ENCODE assay signal across 14 mouse cellular contexts in the genomic region with DNA sequence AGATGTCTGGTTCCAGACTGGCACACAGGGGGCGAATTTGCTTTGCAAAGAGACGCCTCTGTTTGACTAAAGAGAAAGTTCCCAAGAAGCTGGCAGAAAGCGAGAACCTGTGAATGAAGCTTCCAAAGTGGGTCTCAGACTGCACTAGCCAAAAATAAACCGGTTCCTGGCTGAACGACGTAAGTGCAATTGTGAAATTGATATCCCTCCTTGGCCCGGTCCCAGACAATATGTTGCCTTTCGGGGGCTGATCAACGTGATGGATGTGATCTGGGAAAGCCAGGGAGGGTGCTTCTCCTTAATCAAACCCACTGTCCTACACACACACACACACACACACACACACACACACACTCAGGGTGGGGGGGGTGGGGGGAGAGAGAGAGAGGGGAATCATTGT. TPM values are rescaled to one million over a fixed set of nuclear protein-coding genes. Genes with fewer than 3 reads are reported as not detected.
DNase-seq lines count a peak whose midpoint lies in the region; ATAC-seq lines count a peak whose summit lies in the region.
"Had no signal": no experiment of that assay in that cellular context is flagged by ENCODE, and none has a peak within 500 bp of the region (broad histone marks: within the 10 kb centered on the region; RNA-seq: fewer than 3 reads in every experiment).

No protein-coding gene starts in this region.

- no peaks in the 10 kb centered on the region for H3K36me3 ChIP-seq in hindbrain, embryonic 10.5 days
- H3K36me3 ChIP-seq in hindbrain, embryonic 16.5 days (ENCODE audit: control insufficient read depth, insufficient read depth, low read length) = no peaks in the 10 kb centered on the region
- H3K36me3 ChIP-seq in embryonic facial prominence, embryonic 13.5 days = no peaks in the 10 kb centered on the region
- H3K36me3 ChIP-seq: neural tube, embryonic 12.5 days; stomach, embryonic 15.5 days had no signal

- H3K4me1 ChIP-seq in hindbrain, embryonic 10.5 days (replicated peaks) = peaks cover 35% of the 10 kb centered on the region
- H3K4me1 ChIP-seq in hindbrain, embryonic 16.5 days (ENCODE audit: control insufficient read depth, insufficient read depth, low read depth, low read length) = peaks cover 3% of the 10 kb centered on the region; the same call in 1 of the 2 replicates
- peaks cover 11% of the 10 kb centered on the region; the same call in 1 of the 2 replicates for H3K4me1 ChIP-seq in embryonic facial prominence, embryonic 13.5 days
- H3K4me1 ChIP-seq: stomach, embryonic 15.5 days had no signal

- H3K27me3 ChIP-seq in hindbrain, embryonic 10.5 days (ENCODE audit: insufficient read depth, poor library complexity, severe bottlenecking) = peaks cover 55% of the 10 kb centered on the region
- H3K27me3 ChIP-seq in hindbrain, embryonic 16.5 days (replicated peaks; ENCODE audit: control insufficient read depth, insufficient read depth, low read length) = no peaks in the 10 kb centered on the region; the same call in none of the 2 replicates
- peaks cover 3% of the 10 kb centered on the region; the same call in 1 of the 2 replicates for H3K27me3 ChIP-seq in embryonic facial prominence, embryonic 13.5 days
- H3K27me3 ChIP-seq: stomach, embryonic 15.5 days had no signal

- H3K27ac ChIP-seq in hindbrain, embryonic 10.5 days = no peak overlapping the region
- no peak overlapping the region for H3K27ac ChIP-seq in hindbrain, embryonic 16.5 days (ENCODE audit: low read depth, low read length)
- H3K27ac ChIP-seq in embryonic facial prominence, embryonic 13.5 days = no peak overlapping the region
- H3K27ac ChIP-seq: neural tube, embryonic 12.5 days; stomach, embryonic 15.5 days had no signal

- H3K9ac ChIP-seq in hindbrain, embryonic 16.5 days (ENCODE audit: low read depth, low read length) = no peak overlapping the region
- H3K9ac ChIP-seq in embryonic facial prominence, embryonic 13.5 days = no peak overlapping the region
- H3K9ac ChIP-seq: neural tube, embryonic 12.5 days; stomach, embryonic 15.5 days had no signal

- ATAC-seq in hindbrain, embryonic 16.5 days = no peak
- no peak for ATAC-seq in embryonic facial prominence, embryonic 13.5 days (ENCODE audit: insufficient number of reproducible peaks, insufficient read depth, low FRiP score, low TSS enrichment, low read depth)

- peak; percentile 18 for DNase-seq in hindbrain, embryonic 10.5 days (ENCODE audit: low spot score)
- DNase-seq in right cerebral cortex, postnatal 10 days (ENCODE audit: low spot score in 2 of 2) = peak; percentile 46 to 49
- DNase-seq in right cerebral cortex, adult 18-20 months = no peak
- peak; percentile 18 for DNase-seq in right cerebral cortex, postnatal 14 days
- no peak for DNase-seq in adrenal gland, adult 18-20 months (ENCODE audit: low spot score in 2 of 2)
- DNase-seq in T-cell, adult 2 months (ENCODE audit: low spot score) = no peak
- DNase-seq: lung, postnatal 4 days had no signal

- WGBS in hindbrain, embryonic 10.5 days = 55% methylated on average over 9 of the region's 9 CpGs
- WGBS in hindbrain, embryonic 16.5 days = 28% methylated on average over 9 of the region's 9 CpGs
- 22% methylated on average over 9 of the region's 9 CpGs for WGBS in embryonic facial prominence, embryonic 13.5 days

- no peak overlapping the region for H3K4me3 ChIP-seq in hindbrain, embryonic 10.5 days
- no peak overlapping the region for H3K4me3 ChIP-seq in hindbrain, embryonic 16.5 days (ENCODE audit: low read length)
- H3K4me3 ChIP-seq in embryonic facial prominence, embryonic 13.5 days = no peak overlapping the region
- H3K4me3 ChIP-seq: neural tube, embryonic 12.5 days; stomach, embryonic 15.5 days had no signal

- no peak overlapping the region for H3K4me2 ChIP-seq in hindbrain, embryonic 16.5 days (ENCODE audit: low read length)
- peak overlapping the region; percentile 26; the same call in 1 of the 2 replicates for H3K4me2 ChIP-seq in embryonic facial prominence, embryonic 13.5 days
- H3K4me2 ChIP-seq: liver, embryonic 11.5 days; neural tube, embryonic 12.5 days; stomach, embryonic 15.5 days had no signal

- H3K9me3 ChIP-seq in hindbrain, embryonic 10.5 days = no peaks in the 10 kb centered on the region
- no peaks in the 10 kb centered on the region for H3K9me3 ChIP-seq in hindbrain, embryonic 16.5 days (ENCODE audit: control insufficient read depth, low read length)
- H3K9me3 ChIP-seq in embryonic facial prominence, embryonic 13.5 days = no peaks in the 10 kb centered on the region
- H3K9me3 ChIP-seq: neural tube, embryonic 12.5 days; stomach, embryonic 15.5 days had no signal

RNA-seq across cellular contexts. Expression of a gene that starts 41.8 kb away (rescaled TPM):
- polyA plus RNA-seq in hindbrain, embryonic 10.5 days (2016; fragmentation: Nextera tagmentation; extraction: Ambion mirVana) = 0.20 and 0.25 TPM in 2 replicates
- polyA plus RNA-seq in hindbrain, embryonic 16.5 days (2015; fragmentation: Nextera tagmentation; extraction: Ambion mirVana) = 0.10 and 0.15 TPM in 2 replicates
- polyA plus RNA-seq in embryonic facial prominence, embryonic 13.5 days (2015; fragmentation: Nextera tagmentation; extraction: Ambion mirVana) = 0.12 TPM in 1 of 2 replicates, not detected in the other
- total RNA-seq in adrenal gland, adult 18-20 months (2021) = not detected
- total RNA-seq: layer of hippocampus, postnatal 25 days had no signal
- polyA plus RNA-seq: kidney, embryonic 16.5 days had no signal

Comparison
In these comparisons a context has a peak if more than half of its experiments do, and no peak if none do; other contexts are left out.
1. DNase-seq: peak in hindbrain, embryonic 10.5 days (single experiment), right cerebral cortex, postnatal 10 days (2 of 2) and right cerebral cortex, postnatal 14 days (single experiment); none in right cerebral cortex, adult 18-20 months (single experiment), adrenal gland, adult 18-20 months (0 of 2) and T-cell, adult 2 months (single experiment).